Mouse (Mus musculus): ENCODE results near the gene Podnl1. TPM values are rescaled to one million over a fixed set of nuclear protein-coding genes. Genes with fewer than 3 reads are reported as not detected.

Podnl1 gene
- polyA plus RNA-seq, 1 experiment from 2014 or later: 1.6 TPM

DNA sequence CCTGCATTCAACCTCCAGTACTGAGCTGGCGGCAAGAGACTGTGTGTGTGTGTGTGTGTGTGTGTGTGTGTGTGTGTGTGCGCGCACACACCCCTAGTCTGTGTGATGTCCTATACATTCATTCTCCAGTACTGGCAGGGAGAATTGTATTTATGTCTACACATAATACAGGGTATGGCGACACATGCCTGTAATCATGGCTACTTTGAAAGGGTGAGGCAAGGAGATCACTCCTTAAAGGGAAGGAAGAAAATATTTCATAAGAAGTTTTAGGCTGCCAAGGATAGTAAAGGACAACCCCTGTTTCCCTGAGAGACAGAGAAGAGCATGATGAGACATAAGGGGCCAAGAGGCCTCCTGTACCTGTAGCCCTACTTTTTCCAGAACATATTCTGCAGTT, 31.8 kb downstream of the Podnl1 start:
- Histone ChIP-seq H3K27me3 (no peaks in the 10 kb centered on the region), H3K9me3 (no peaks in the 10 kb centered on the region), H3K9ac (no peak overlapping the region), H3K4me3 (no peak overlapping the region), H3K27ac (no peak overlapping the region), H3K36me3 (peaks cover 38% of the 10 kb centered on the region), H3K4me2 (no peak overlapping the region), H3K4me1 (no peaks in the 10 kb centered on the region)
- no peak for ATAC-seq (ENCODE audit: insufficient number of reproducible peaks, insufficient read depth, low FRiP score, low TSS enrichment, low read depth)
- WGBS: 87% methylated on average over 4 of the region's 4 CpGs

DNA sequence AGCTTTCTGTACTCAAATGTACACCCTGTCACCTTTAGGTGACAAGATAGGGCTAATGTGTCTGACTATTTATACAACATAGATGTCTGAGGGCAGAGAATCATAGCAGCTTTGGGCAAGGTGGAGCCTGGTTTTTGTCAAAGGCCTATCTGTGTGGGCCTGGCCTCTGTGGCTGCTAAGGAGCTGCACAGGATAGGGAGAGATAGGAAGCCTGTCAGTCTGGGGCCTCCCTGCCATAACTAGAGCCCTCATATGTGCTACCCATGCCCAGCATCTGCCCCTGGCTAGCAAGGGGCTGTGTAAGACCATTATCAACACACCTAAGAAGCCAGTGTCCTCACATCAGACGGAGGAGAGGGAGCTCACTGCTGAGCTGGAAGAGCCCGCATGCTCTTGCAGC, 41.9 kb downstream of the Podnl1 start:
- no peak overlapping the region for H3K27ac ChIP-seq
- no peaks in the 10 kb centered on the region for H3K4me1 ChIP-seq
- H3K4me3 ChIP-seq: no peak overlapping the region
- no peaks in the 10 kb centered on the region for H3K27me3 ChIP-seq
- H3K4me2 ChIP-seq: no peak overlapping the region
- no peak for ATAC-seq (ENCODE audit: insufficient number of reproducible peaks, insufficient read depth, low FRiP score, low TSS enrichment, low read depth)
- 94% methylated on average over 2 of the region's 2 CpGs for WGBS
- H3K36me3 ChIP-seq: peaks cover 36% of the 10 kb centered on the region
- H3K9ac ChIP-seq: no peak overlapping the region
- no peaks in the 10 kb centered on the region for H3K9me3 ChIP-seq

DNA sequence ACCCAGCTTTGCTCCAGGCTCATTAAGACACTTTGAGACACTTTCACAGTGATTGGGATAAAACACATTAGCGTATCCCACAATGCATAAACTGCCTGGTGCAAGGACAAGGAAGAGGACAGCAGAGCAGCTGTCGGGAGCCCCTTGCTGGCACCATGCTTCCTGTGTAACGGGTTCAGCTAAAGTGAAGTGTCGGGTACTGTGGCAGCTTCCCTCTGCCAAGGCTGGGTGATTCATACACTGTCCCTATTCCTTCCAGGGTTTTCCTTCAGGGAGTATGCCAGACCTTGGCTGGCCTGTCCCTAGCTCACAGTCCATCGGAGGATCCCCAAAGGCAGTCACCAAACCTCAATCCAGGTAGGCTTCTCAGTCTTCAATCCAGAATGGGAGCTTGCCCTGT, 44.3 kb downstream of the Podnl1 start:
- peaks cover 54% of the 10 kb centered on the region for H3K36me3 ChIP-seq
- no peak overlapping the region for H3K27ac ChIP-seq
- H3K9me3 ChIP-seq: no peaks in the 10 kb centered on the region
- no peak overlapping the region for H3K9ac ChIP-seq
- 93% methylated on average over 5 of the region's 5 CpGs for WGBS
- no peaks in the 10 kb centered on the region for H3K4me1 ChIP-seq
- no peaks in the 10 kb centered on the region for H3K27me3 ChIP-seq
- no peak for ATAC-seq (ENCODE audit: insufficient number of reproducible peaks, insufficient read depth, low FRiP score, low TSS enrichment, low read depth)
- no peak overlapping the region for H3K4me2 ChIP-seq
- H3K4me3 ChIP-seq: no peak overlapping the region

- H3K4me3 ChIP-seq: no peak overlapping the region
- H3K9ac ChIP-seq: 0 out of 2 replicates have a peak overlapping the region, but pooled peaks have one; percentile 1
- H3K27me3 ChIP-seq: no peaks in the 10 kb centered on the region
- ATAC-seq (ENCODE audit: insufficient number of reproducible peaks, insufficient read depth, low FRiP score, low TSS enrichment, low read depth): no peak
- H3K36me3 ChIP-seq: peaks cover 82% of the 10 kb centered on the region
- no peaks in the 10 kb centered on the region for H3K9me3 ChIP-seq
- no peak overlapping the region for H3K27ac ChIP-seq
- no peak overlapping the region for H3K4me2 ChIP-seq
- peaks cover 15% of the 10 kb centered on the region for H3K4me1 ChIP-seq
- 89% methylated on average over 6 of the region's 6 CpGs for WGBS
These were observed 48.1 kb downstream of the Podnl1 start for GRCm38 (mm10) chr8:84173861-84174260.

DNA sequence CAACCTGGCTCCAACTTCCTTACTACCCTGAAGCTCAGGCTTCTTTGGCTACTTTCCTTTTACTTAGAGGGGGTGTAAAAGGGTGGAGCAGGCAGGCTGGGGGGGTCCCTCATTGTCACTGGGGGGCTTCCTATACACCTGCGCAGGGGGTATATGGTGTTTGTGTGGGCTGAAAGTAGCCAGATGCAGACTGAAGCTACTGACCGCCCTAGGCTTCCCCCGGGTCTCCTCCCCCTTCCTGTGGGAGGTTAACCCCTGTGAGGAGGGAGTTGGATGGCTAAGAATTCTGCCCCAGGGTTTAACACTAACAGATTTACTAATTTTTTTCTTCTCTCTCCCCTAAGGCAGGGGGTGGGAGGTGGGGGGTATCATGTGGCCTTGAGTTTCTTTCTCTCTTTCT, 50.8 kb downstream of the Podnl1 start:
- Histone ChIP-seq H3K4me1 (peaks cover 42% of the 10 kb centered on the region), H3K4me2 (no peak overlapping the region), H3K9me3 (no peaks in the 10 kb centered on the region), H3K27me3 (no peaks in the 10 kb centered on the region), H3K9ac (no peak overlapping the region), H3K27ac (no peak overlapping the region), H3K36me3 (peaks cover 63% of the 10 kb centered on the region), H3K4me3 (no peak overlapping the region)
- no peak for ATAC-seq (ENCODE audit: insufficient number of reproducible peaks, insufficient read depth, low FRiP score, low TSS enrichment, low read depth)
- WGBS: 28% methylated on average over 3 of the region's 3 CpGs

DNA sequence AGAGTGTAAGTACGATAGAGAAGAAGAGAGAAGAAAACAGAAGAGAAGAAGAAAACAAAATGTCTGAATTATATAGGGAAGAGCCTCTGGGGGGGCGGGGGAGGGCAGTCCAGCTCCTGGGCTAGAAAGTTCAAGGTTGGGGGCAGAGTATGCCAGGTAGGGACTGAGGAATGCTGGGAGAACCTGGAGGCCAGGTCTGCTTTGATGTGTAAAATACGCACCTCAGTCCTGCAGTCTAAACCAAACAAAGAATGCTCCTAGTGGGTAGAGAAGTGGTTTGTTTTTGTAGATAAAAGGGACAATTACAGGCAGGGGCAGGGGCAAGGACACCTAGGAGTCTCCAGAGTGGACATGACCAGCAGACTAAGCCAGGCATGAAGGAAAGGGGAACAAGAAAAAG, 51.6 kb downstream of the Podnl1 start:
- Histone ChIP-seq H3K27ac (no peak overlapping the region), H3K4me3 (no peak overlapping the region), H3K27me3 (no peaks in the 10 kb centered on the region), H3K4me2 (no peak overlapping the region), H3K36me3 (peaks cover 54% of the 10 kb centered on the region), H3K9ac (no peak overlapping the region), H3K4me1 (peaks cover 51% of the 10 kb centered on the region), H3K9me3 (no peaks in the 10 kb centered on the region)
- WGBS: 86% methylated on average over 3 of the region's 3 CpGs
- no peak for ATAC-seq (ENCODE audit: insufficient number of reproducible peaks, insufficient read depth, low FRiP score, low TSS enrichment, low read depth)

DNA sequence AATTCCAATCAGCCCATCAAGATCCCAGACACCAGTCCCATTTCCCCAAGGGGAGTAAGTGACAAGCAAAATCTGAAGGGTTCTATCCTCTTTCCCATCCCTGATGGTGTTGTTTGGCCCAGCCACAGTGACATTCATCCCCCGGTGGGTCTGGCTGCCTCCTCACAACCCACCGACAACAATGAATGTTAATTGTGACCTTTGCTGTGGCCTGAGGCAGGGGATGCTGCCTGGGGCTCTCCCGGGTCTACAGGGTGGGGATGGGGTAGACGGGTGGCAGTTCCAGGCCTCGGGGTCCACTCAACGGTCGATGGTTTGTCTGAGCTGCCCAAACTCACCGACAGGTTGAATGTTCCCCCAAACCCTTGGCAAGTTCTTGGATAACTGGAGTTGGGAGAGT, 52.8 kb downstream of the Podnl1 start:
- Histone ChIP-seq H3K27me3 (no peaks in the 10 kb centered on the region), H3K9ac (no peak overlapping the region), H3K4me2 (no peak overlapping the region), H3K4me1 (peaks cover 59% of the 10 kb centered on the region), H3K4me3 (no peak overlapping the region), H3K27ac (no peak overlapping the region), H3K36me3 (peaks cover 43% of the 10 kb centered on the region), H3K9me3 (no peaks in the 10 kb centered on the region)
- WGBS: 72% methylated on average over 8 of the region's 8 CpGs
- no peak for ATAC-seq (ENCODE audit: insufficient number of reproducible peaks, insufficient read depth, low FRiP score, low TSS enrichment, low read depth)

DNA sequence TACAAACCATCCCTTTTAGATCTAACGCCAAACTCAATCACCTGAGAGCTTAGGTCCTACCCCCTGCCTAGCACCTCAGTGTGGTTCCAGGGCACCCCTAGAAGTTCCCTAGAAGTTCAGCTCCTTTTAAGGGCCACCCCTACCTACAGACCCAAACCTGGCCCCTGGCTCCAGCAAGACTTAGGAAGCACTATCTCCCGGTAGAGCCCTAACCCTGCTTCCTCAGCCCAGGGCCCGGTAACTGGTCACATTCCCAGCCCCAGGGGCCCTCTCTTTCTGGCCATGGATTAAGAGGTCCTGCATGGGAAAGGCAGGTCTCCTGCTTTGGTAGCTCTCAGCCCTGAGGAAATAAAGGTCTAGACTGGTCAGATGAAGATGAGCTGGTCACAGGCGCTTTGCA, 54.2 kb downstream of the Podnl1 start:
- Histone ChIP-seq H3K4me3 (peak overlapping the region; percentile 29), H3K4me1 (peaks cover 70% of the 10 kb centered on the region), H3K9ac (peak overlapping the region; percentile 69), H3K36me3 (peaks cover 29% of the 10 kb centered on the region), H3K27ac (peak overlapping the region; percentile 88), H3K4me2 (peak overlapping the region; percentile 64), H3K27me3 (no peaks in the 10 kb centered on the region), H3K9me3 (no peaks in the 10 kb centered on the region)
- WGBS: 11% methylated on average over 4 of the region's 4 CpGs
- no peak for ATAC-seq (ENCODE audit: insufficient number of reproducible peaks, insufficient read depth, low FRiP score, low TSS enrichment, low read depth)

GRCm38 (mm10) chr8:84180530-84181190, 54.9 kb downstream of the Podnl1 start:
- peaks cover 23% of the 10 kb centered on the region for H3K36me3 ChIP-seq
- H3K4me3 ChIP-seq: peak overlapping the region; percentile 29
- H3K27ac ChIP-seq: peak overlapping the region; percentile 88
- H3K4me2 ChIP-seq: peak overlapping the region; percentile 64
- ATAC-seq (ENCODE audit: insufficient number of reproducible peaks, insufficient read depth, low FRiP score, low TSS enrichment, low read depth): peak; percentile 68
- 1% methylated on average over 16 of the region's 16 CpGs for WGBS
- peak overlapping the region; percentile 69 for H3K9ac ChIP-seq
- H3K9me3 ChIP-seq: no peaks in the 10 kb centered on the region
- H3K27me3 ChIP-seq: no peaks in the 10 kb centered on the region
- peaks cover 72% of the 10 kb centered on the region for H3K4me1 ChIP-seq

MicroRNA genes within 50 kb of the gene (microRNA counts, 519-probe panel; counts per million panel counts)
- microRNA mmu-miR-181c (3,237 counts per million, percentile 75 among the panel's probes with 10 or more counts), microRNA mmu-miR-709 (2,580 counts per million, percentile 62 among the panel's probes with 10 or more counts)

Small RNAs within 50 kb of the gene (microRNA-seq; reads per million reads assigned to microRNA genes)
- gene Gm25110 (not detected), gene Mir181c (8,999 reads per million, percentile 94 among the genes with 10 or more reads in this experiment), gene Mir181d (5,626 reads per million, percentile 90 among the genes with 10 or more reads in this experiment), gene Mir709 (not detected)

Other genes starting within 250 kb of the Podnl1 start
- gene Adgrl1, start 225.9 kb upstream of the Podnl1 start, polyA plus RNA-seq (2015; fragmentation: Nextera tagmentation; extraction: Ambion mirVana): 30.5 and 31.6 TPM in 2 replicates
- gene Gm10644, start 170.8 kb upstream of the Podnl1 start, polyA plus RNA-seq (2015; fragmentation: Nextera tagmentation; extraction: Ambion mirVana): 0.55 and 0.63 TPM in 2 replicates
- gene Asf1b, start 170.5 kb upstream of the Podnl1 start, polyA plus RNA-seq (2015; fragmentation: Nextera tagmentation; extraction: Ambion mirVana): 58.0 and 61.3 TPM in 2 replicates
- 148 and 159 TPM in 2 replicates for gene Prkaca, start 153.0 kb upstream of the Podnl1 start, polyA plus RNA-seq (2015; fragmentation: Nextera tagmentation; extraction: Ambion mirVana)
- 14.5 and 15.8 TPM in 2 replicates for gene Samd1, start 128.3 kb upstream of the Podnl1 start, polyA plus RNA-seq (2015; fragmentation: Nextera tagmentation; extraction: Ambion mirVana)
- 0.73 and 1.6 TPM in 2 replicates for gene 1700067K01Rik, start 124.5 kb upstream of the Podnl1 start, polyA plus RNA-seq (2015; fragmentation: Nextera tagmentation; extraction: Ambion mirVana)
- gene 2210011C24Rik, start 113.8 kb upstream of the Podnl1 start, polyA plus RNA-seq (2015; fragmentation: Nextera tagmentation; extraction: Ambion mirVana): 0.59 TPM in 1 of 2 replicates, not detected in the other
- gene Palm3, start 104.5 kb upstream of the Podnl1 start, polyA plus RNA-seq (2015; fragmentation: Nextera tagmentation; extraction: Ambion mirVana): 6.9 and 8.5 TPM in 2 replicates
- 0.66 and 1.0 TPM in 2 replicates for gene Il27ra, start 83.4 kb upstream of the Podnl1 start, polyA plus RNA-seq (2015; fragmentation: Nextera tagmentation; extraction: Ambion mirVana)
- not detected in 2 replicates for gene Rln3, start 81.0 kb upstream of the Podnl1 start, polyA plus RNA-seq (2015; fragmentation: Nextera tagmentation; extraction: Ambion mirVana)
- 1.6 and 2.0 TPM in 2 replicates for gene Gm10643, start 60.9 kb upstream of the Podnl1 start, polyA plus RNA-seq (2015; fragmentation: Nextera tagmentation; extraction: Ambion mirVana)
- 8.7 and 10.1 TPM in 2 replicates for gene Rfx1, start 59.2 kb upstream of the Podnl1 start, polyA plus RNA-seq (2015; fragmentation: Nextera tagmentation; extraction: Ambion mirVana)
- gene Dcaf15, start 21.2 kb upstream of the Podnl1 start, polyA plus RNA-seq (2015; fragmentation: Nextera tagmentation; extraction: Ambion mirVana): 10.8 and 12.2 TPM in 2 replicates
- gene Cc2d1a, start 21.9 kb downstream of the Podnl1 start, polyA plus RNA-seq (2015; fragmentation: Nextera tagmentation; extraction: Ambion mirVana): 28.2 and 30.7 TPM in 2 replicates
- 1.4 and 1.8 TPM in 2 replicates for gene 4930432K21Rik, start 22.0 kb downstream of the Podnl1 start, polyA plus RNA-seq (2015; fragmentation: Nextera tagmentation; extraction: Ambion mirVana)
- 2.9 and 5.2 TPM in 2 replicates for gene Nanos3, start 59.2 kb downstream of the Podnl1 start, polyA plus RNA-seq (2015; fragmentation: Nextera tagmentation; extraction: Ambion mirVana)
- gene Zswim4, start 111.1 kb downstream of the Podnl1 start, polyA plus RNA-seq (2015; fragmentation: Nextera tagmentation; extraction: Ambion mirVana): 19.6 and 22.6 TPM in 2 replicates
- gene D8Ertd738e, start 123.7 kb downstream of the Podnl1 start, polyA plus RNA-seq (2015; fragmentation: Nextera tagmentation; extraction: Ambion mirVana): 318 and 344 TPM in 2 replicates
- 62.4 and 69.8 TPM in 2 replicates for gene Mri1, start 131.3 kb downstream of the Podnl1 start, polyA plus RNA-seq (2015; fragmentation: Nextera tagmentation; extraction: Ambion mirVana)
- 21.6 and 22.2 TPM in 2 replicates for gene Ccdc130, start 144.4 kb downstream of the Podnl1 start, polyA plus RNA-seq (2015; fragmentation: Nextera tagmentation; extraction: Ambion mirVana)